Mouse (Mus musculus) forebrain, embryonic 14.5 days (tissue): Measurements from ENCODE around the gene Erg28. TPM values are rescaled to one million over a fixed set of nuclear protein-coding genes. Genes with fewer than 3 reads are reported as not detected.

Experiments used
- ATAC-seq: fragments of 200-750 bp; cut with Nextera tagmentation; 2 replicates; pipeline ENCODE4 v1.8.0; 2017; ENCODE audit warnings: mild to moderate bottlenecking, moderate library complexity
- DNase-seq: peaks from one replicate; pipeline ENCODE4 v3.0.0-alpha.2; 2015; ENCODE audit warnings: low spot score
- H3K27ac ChIP-seq: fragments of 300-500 bp; sonication (generic); 2 replicates; pipeline ENCODE4 v1.5.1; 2014; ENCODE audit warnings: low read depth, mild to moderate bottlenecking, control low read depth, low read length, moderate library complexity
- H3K27me3 ChIP-seq: fragments of 300-500 bp; sonication (generic); replicated peaks from 2 replicates; pipeline ENCODE4 v1.6.1; 2014; ENCODE audit warnings: low read length, control low read depth, mixed read lengths; ENCODE audit not compliant: control insufficient read depth, insufficient read depth
- H3K36me3 ChIP-seq: fragments of 300-500 bp; sonication (generic); 2 replicates; pipeline ENCODE4 v1.6.1; 2014; ENCODE audit warnings: low read length, control low read depth; ENCODE audit not compliant: control insufficient read depth, insufficient read depth
- H3K4me1 ChIP-seq: fragments of 300-500 bp; sonication (generic); 2 replicates; pipeline ENCODE4 v1.6.1; 2014; ENCODE audit warnings: antibody characterized with exemption, low read length, control low read depth; ENCODE audit not compliant: control insufficient read depth, insufficient read depth
- H3K4me2 ChIP-seq: fragments of 300-500 bp; sonication (generic); 2 replicates; pipeline ENCODE4 v1.6.1; 2014; ENCODE audit warnings: mild to moderate bottlenecking, control low read depth, low read length
- H3K4me3 ChIP-seq: fragments of 300-500 bp; sonication (generic); 2 replicates; pipeline ENCODE4 v1.5.1; 2014; ENCODE audit warnings: low read depth, low read length, control low read depth
- H3K9ac ChIP-seq: fragments of 300-500 bp; sonication (generic); 2 replicates; pipeline ENCODE4 v1.6.1; 2014; ENCODE audit warnings: mild to moderate bottlenecking, low read length, control low read depth, moderate library complexity
- H3K9me3 ChIP-seq: fragments of 300-500 bp; sonication (generic); replicated peaks from 2 replicates; pipeline ENCODE4 v1.6.1; 2016; ENCODE audit warnings: low read length, control low read depth, mixed read lengths; ENCODE audit not compliant: control insufficient read depth
- WGBS: fragments of 180-500 bp; shearing (Covaris S2); extraction: QIAGEN DNeasy Blood & Tissue Kit; methylation state at CpG from one replicate; pipeline ENCODE4 v1.1.7; 2014; 5-methylcytosine and 5-hydroxymethylcytosine counted together
- polyA plus RNA-seq: library from polyadenylated mRNA; unstranded; fragments of >200 nt; fragmentation: Nextera tagmentation; extraction: Ambion mirVana; gene quantifications from 2 replicates; pipeline ENCODE4 v1.2.1, GENCODE M21; 2014

The Erg28 gene
- polyA plus RNA-seq, 1 experiment from 2014 or later, result 105 TPM

GRCm38 (mm10) chr12:85800031-85800430, 24.3 kb downstream of the Erg28 start:
- no peak for ATAC-seq
- Histone ChIP-seq H3K27me3 (no peaks in the 10 kb centered on the region), H3K4me2 (no peak overlapping the region), H3K9ac (no peak overlapping the region), H3K36me3 (no peaks in the 10 kb centered on the region), H3K4me3 (no peak overlapping the region), H3K9me3 (no peaks in the 10 kb centered on the region), H3K27ac (no peak overlapping the region), H3K4me1 (no peaks in the 10 kb centered on the region)
- DNase-seq, result no peak
- 67% methylated on average over 9 of the region's 9 CpGs for WGBS

DNA sequence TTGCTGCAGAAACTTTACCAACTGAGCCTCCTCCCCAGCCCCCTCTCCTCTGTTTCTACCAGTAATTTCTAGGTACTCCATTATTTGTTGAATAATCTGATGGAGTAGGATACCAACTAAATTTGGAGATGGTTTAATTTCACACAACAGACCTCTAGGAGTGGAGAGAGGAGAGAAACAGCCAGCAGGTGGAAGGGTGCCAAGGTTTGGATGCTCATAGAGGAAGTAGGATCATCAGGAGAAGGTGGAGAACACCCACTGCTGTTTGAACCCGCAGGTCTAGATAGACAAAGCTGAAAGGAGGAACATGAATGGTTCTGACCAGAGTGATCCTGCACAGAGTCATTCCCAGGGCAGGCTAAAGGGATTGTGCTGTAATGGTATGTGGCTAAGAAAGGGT, 28.8 kb downstream of the Erg28 start:
- no peaks in the 10 kb centered on the region for H3K9me3 ChIP-seq
- no peaks in the 10 kb centered on the region for H3K36me3 ChIP-seq
- no peak overlapping the region for H3K4me2 ChIP-seq
- H3K27me3 ChIP-seq, result no peaks in the 10 kb centered on the region
- no peak overlapping the region for H3K27ac ChIP-seq
- no peak overlapping the region for H3K4me3 ChIP-seq
- ATAC-seq, result no peak
- no peaks in the 10 kb centered on the region for H3K4me1 ChIP-seq
- 90% methylated on average over 1 of the region's 1 CpGs for WGBS
- H3K9ac ChIP-seq, result no peak overlapping the region
- no peak for DNase-seq

GRCm38 (mm10) chr12:85794094-85794493, 30.3 kb downstream of the Erg28 start:
- WGBS, result 76% methylated on average over 2 of the region's 2 CpGs
- Histone ChIP-seq H3K9me3 (no peaks in the 10 kb centered on the region), H3K4me3 (no peak overlapping the region), H3K27ac (no peak overlapping the region), H3K27me3 (no peaks in the 10 kb centered on the region), H3K9ac (no peak overlapping the region), H3K4me1 (no peaks in the 10 kb centered on the region), H3K36me3 (no peaks in the 10 kb centered on the region), H3K4me2 (no peak overlapping the region)
- ATAC-seq, result no peak
- DNase-seq, result no peak

DNA sequence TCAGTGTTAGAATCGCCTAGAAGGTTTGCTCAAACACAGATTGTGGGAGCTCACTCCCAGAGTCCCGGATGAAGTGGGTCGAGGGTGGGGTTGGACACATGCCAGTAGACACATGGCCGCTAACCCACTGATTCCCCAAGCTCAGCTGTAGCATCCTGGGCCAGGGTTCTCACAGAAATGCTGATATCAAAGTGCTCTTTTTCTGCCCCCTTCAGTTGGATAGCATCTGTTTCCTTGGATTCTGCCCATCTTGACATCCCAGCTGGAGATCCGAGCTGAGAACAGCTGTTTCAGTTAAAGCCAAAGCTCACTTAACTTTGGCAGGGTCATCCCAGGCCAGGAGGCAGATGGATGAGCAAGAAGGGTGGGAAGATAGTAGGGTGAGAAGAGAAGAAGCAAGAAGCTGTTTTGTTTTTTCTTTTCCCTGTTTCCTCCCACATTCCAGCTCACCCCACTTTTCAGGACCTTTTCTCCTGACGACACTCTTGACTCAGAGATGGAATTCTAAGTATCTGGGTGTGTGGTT, 31.5 kb downstream of the Erg28 start:
- no peak overlapping the region for H3K4me2 ChIP-seq
- H3K27me3 ChIP-seq, result no peaks in the 10 kb centered on the region
- no peaks in the 10 kb centered on the region for H3K9me3 ChIP-seq
- no peaks in the 10 kb centered on the region for H3K36me3 ChIP-seq
- peak; percentile 27 for DNase-seq
- ATAC-seq, result no peak
- H3K4me3 ChIP-seq, result no peak overlapping the region
- no peak overlapping the region for H3K9ac ChIP-seq
- no peaks in the 10 kb centered on the region for H3K4me1 ChIP-seq
- no peak overlapping the region for H3K27ac ChIP-seq
- 66% methylated on average over 6 of the region's 6 CpGs for WGBS

DNA sequence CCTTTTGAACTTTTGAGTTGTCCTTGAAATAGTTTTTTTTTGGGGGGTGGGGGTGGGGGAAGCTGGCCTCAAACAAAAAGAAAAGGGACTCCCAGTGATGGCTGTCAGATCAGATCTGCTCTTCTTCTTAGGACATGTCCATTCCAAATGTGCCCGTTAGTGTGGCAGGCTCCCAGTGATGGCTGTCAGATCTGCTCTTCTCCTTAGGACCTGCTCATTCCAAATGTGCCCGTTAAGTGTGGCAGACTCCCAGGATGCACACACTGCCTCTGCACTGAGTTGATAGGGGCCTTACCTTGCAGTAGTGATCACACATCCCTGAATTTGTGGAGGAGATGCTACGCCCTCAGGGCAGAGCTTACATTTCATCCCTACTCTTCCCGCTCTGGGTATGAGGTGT, 32.2 kb downstream of the Erg28 start:
- Histone ChIP-seq H3K4me2 (no peak overlapping the region), H3K4me1 (no peaks in the 10 kb centered on the region), H3K27me3 (no peaks in the 10 kb centered on the region), H3K36me3 (no peaks in the 10 kb centered on the region), H3K9me3 (no peaks in the 10 kb centered on the region), H3K27ac (no peak overlapping the region), H3K4me3 (no peak overlapping the region), H3K9ac (no peak overlapping the region)
- 76% methylated on average over 4 of the region's 4 CpGs for WGBS
- no peak for ATAC-seq
- no peak for DNase-seq

DNA sequence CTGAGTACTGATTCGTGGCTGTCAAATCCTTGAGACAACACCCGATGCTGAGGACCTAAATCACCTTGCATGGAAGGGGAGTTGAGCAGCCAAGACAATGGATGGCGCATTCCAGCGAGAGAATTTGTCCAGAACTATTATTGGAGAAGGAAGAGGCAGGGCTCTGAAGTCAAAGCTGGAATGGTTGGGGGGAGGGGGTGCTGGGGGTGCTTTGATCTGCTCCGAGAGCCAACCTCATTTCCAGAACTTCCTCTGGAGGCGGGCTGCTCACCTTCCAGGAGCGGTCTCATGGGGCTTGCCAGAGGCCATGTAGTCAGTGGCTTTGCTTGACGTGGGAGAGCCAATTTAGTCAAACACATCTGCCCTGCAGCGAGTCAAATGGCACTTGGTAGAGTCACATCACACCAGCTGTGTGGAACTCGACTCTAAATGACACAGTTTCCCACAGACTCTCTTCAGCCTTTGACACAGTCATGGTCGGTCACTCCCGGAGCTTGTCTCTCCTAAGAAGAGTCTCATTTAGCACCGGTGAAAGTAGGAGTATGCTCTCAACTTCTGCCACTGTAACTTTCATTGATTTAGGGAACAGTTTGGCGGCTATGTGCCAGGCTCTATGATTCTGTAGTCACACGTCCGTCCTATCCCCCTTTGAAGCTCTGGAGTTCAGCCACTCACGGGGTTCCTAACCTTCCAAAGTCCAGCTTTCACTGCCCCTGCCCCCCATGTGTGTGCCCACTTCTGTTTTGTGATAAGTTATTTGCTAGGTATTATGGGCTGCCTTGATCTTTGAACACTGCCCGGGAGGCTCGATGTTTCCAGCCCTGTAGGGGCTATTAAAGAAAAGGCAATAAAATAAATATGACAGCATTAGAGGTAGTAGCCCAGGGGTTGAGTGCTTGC, 39.2 kb downstream of the Erg28 start:
- no peak for DNase-seq

DNA sequence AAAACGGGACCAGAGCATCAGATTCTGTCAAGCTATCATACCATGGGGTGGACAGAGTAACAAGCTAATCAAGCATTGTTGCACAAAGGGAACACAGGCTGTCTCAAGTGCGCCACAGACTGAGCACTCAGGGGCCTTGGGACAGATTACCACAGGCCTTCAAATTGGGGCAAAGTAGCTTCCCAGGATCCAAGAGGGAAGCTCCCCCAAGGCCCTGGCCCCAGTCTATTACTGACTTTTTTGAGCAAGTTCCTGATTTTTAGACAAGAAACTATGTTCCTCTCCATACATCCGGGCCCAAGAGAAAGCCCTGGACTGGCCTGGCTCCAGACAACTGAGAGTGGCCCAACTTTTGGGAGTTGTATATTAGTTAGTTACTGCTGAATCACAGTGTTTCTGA, 42.7 kb downstream of the Erg28 start:
- no peaks in the 10 kb centered on the region for H3K4me1 ChIP-seq
- no peak overlapping the region for H3K4me3 ChIP-seq
- no peaks in the 10 kb centered on the region for H3K27me3 ChIP-seq
- ATAC-seq (no peak), DNase-seq (no peak)
- WGBS, result 88% methylated on average over 3 of the region's 3 CpGs
- no peak overlapping the region for H3K27ac ChIP-seq
- H3K9ac ChIP-seq, result no peak overlapping the region
- H3K4me2 ChIP-seq, result no peak overlapping the region
- H3K36me3 ChIP-seq, result no peaks in the 10 kb centered on the region
- no peaks in the 10 kb centered on the region for H3K9me3 ChIP-seq

More for the DNA sequence above, 39.2 kb downstream of the Erg28 start:
- no peaks in the 10 kb centered on the region for H3K27me3 ChIP-seq
- H3K27ac ChIP-seq, result no peak overlapping the region
- H3K4me1 ChIP-seq, result no peaks in the 10 kb centered on the region
- no peak overlapping the region for H3K9ac ChIP-seq
- no peak for ATAC-seq
- no peaks in the 10 kb centered on the region for H3K9me3 ChIP-seq
- 78% methylated on average over 19 of the region's 19 CpGs for WGBS
- no peak overlapping the region for H3K4me3 ChIP-seq
- H3K36me3 ChIP-seq, result no peaks in the 10 kb centered on the region
- H3K4me2 ChIP-seq, result no peak overlapping the region

GRCm38 (mm10) chr12:85779707-85780106, 44.6 kb downstream of the Erg28 start:
- no peak for ATAC-seq
- 95% methylated on average over 5 of the region's 5 CpGs for WGBS

DNA sequence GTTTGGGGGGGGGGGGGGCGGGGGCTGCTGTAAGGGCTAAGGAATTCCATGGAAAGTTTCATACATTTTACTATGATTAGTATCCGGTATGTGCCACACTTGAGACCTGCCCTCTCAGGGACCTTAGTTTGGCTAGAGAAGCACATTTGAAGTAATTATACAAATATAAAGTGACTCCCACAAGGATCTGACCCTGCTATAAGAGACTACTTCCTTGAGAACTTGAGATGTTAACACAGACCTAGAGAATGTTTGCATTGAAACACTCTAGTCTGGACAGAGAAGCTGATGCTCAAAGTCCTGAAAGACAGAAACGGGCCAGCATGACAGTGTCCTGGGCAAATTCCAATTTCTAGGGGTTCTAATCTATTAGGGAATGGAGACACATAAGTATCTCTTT, 45.4 kb downstream of the Erg28 start:
- Histone ChIP-seq H3K4me3 (no peak overlapping the region), H3K27me3 (no peaks in the 10 kb centered on the region), H3K9me3 (no peaks in the 10 kb centered on the region), H3K4me1 (no peaks in the 10 kb centered on the region), H3K36me3 (no peaks in the 10 kb centered on the region), H3K27ac (no peak overlapping the region), H3K9ac (no peak overlapping the region), H3K4me2 (no peak overlapping the region)
- ATAC-seq (no peak), DNase-seq (no peak)
- WGBS, result 86% methylated on average over 3 of the region's 3 CpGs

More at GRCm38 (mm10) chr12:85779707-85780106, 44.6 kb downstream of the Erg28 start:
- no peaks in the 10 kb centered on the region for H3K27me3 ChIP-seq
- no peaks in the 10 kb centered on the region for H3K36me3 ChIP-seq
- H3K4me2 ChIP-seq, result no peak overlapping the region
- no peak overlapping the region for H3K27ac ChIP-seq
- no peak overlapping the region for H3K9ac ChIP-seq
- H3K4me1 ChIP-seq, result no peaks in the 10 kb centered on the region
- H3K9me3 ChIP-seq, result no peaks in the 10 kb centered on the region
- H3K4me3 ChIP-seq, result no peak overlapping the region
- DNase-seq, result no peak
